Mouse (Mus musculus): Measurements from ENCODE around the gene Olfr1218.
"Not testable (repeated sequence)": the region's sequence is repeated elsewhere in the genome, so short reads cannot be mapped to it uniquely, and the experiment has no call there.

The Olfr1218 gene

DNA sequence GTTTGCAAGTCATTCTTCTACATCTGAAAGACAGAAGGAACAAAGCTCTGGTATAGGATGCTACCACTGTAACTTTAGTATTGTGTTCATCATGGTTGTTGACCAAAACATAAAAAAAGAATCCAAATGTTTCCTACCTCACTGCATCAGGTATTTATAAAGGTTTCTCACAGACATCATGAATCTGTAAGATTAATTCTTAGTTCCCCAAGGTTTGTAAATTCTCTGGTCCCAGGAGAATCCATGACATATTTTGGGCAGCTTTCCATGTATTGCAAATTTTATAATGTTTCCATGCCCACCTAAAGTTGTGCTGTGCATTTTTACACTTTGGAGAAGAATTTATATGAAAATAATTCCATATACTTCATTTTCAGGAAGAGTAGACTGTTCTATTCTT lies at the start of gene Olfr1218:
TSS of gene Olfr1218 (minus strand) at position 101 of the 400 bp plus-strand sequence.
- no peak for DNase-seq

DNA sequence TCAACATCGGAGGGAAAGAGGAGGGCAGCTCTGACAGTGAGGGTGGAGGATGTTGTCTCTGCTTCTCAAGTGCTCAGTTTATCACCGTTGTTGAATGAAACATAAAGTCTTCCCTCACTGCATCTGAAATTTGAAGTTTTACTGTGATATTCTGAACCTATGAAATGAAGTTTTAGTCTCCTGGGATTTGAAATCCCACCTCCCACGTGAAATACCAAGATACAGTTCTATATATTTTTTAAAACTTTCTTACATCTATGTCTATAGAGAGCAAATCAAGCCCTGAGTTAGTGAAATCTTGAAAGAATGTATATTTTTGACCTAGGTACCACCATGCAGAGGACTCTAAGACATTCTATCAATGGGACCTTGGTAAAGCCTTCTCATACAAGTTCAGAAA lies 45.7 kb upstream of the Olfr1218 start, which contains the start of gene Olfr1220:
TSS of gene Olfr1220 (minus strand) at position 101 of the 400 bp plus-strand sequence.
- no peak for DNase-seq

DNA sequence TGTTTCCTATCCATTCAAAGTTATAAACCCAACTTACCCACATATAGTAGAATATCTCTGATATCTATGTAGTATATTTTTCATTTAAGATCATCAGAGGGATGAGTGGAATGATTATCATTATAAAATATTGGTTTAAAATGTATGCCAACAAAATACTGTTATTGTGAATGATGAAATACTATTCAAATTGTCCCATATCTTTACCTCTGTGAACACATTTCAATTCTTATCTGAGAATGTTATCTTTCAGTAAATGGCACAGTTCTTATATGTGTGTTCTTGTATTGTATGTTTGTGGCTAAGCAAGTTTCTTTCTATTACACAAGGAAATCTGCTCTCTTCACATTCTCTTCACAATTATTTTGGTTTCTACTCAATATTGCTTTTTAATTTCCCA lies 44.7 kb upstream of the Olfr1218 start:
- DNase-seq = no peak

DNA sequence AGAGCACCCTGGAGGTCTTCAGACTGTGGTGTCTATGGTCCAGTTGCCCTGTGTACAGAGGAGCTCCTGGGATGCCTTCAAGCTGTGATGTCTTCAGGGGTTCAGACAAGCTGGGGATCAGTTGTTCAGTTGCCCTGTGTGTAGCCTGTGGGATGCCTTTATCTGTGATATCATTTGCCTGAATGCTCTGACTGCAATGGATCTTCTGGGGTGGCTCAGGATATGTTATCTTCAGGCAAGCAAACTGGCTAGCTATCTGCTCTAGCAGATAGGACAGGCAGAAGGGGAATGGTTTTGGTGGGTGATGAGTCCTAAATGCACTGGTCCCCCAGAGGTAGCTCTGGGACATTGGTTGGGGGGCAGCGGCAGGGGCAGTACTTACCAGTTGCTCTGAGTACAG lies 32.9 kb upstream of the Olfr1218 start:
- DNase-seq = no peak

DNA sequence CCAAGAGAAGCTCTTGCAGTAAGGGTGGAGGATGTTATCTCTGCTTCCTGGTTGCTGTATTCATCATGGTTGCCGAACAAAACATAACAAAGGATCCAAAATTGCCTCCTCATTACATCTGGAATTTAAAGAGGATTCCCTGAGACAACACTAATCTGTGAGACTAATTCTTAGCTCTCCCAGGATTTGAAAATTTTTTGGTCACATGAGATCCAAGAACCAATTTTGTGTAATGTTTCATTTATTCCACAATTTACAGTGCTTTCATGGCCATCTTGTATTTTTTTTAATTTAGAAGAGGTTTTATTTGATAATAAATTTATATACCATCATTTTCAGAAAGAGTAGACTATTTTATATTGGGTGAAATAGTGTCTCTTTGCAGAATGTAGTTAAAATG lies 22.4 kb upstream of the Olfr1218 start, which contains the start of gene Olfr1219:
TSS of gene Olfr1219 (minus strand) at position 101 of the 400 bp plus-strand sequence.
- DNase-seq = no peak

DNA sequence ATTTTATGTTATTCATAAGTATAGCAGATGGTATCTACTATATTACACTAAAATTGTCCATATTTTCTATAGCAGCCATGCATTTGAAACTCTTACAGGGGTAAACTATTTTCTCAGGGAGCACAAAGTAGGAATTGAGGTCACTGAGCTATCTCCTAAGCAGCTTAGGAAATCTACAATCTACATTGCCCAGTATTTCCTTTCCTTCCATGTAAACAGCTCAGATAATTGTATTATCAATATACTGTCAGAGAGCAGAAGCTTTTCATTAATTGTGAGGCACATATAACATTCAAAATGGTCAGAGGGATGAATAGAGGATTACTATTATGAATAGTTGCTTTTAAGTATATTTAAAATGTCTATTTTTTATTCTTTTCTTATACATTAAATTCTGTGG lies 20.5 kb upstream of the Olfr1218 start:
- no peak for DNase-seq

DNA sequence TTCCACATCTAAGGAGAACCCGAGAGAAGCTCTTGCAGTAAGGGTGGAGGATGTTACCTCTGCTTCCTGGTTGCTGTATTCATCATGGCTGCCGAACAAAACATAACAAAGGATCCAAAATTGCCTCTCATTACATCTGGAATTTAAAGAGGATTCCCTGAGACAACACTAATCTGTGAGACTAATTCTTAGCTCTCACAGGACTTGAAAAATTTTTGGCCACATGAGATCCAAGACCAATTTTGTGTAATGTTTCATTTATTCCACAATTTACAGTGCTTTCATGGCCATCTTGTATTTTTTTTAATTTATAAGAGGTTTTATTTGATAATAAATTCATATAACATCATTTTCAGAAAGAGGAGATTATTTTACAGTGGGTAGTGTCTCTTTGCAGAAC lies 29.0 kb downstream of the Olfr1218 start, which contains the start of gene Olfr1217:
TSS of gene Olfr1217 (minus strand) at position 101 of the 400 bp plus-strand sequence.
- DNase-seq = no peak

DNA sequence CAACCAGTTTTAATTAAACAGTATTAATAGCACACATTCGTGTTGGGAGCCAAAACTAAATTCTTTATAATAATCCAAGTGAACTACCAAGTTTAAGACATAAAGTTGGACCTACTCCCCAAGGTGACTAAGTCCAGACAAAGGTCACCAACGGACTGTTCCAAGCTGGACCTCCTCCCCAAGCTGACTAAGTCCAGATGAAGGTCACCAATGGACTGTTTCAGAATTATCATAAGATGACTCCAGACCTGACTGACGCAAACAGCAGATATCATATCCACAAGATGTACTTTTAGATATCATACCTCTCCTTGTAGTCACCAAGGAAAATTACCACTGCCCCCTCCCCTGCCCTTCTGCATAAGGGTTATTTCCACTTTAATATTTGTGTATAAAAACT lies 39.6 kb downstream of the Olfr1218 start:
- not testable (repeated sequence) for DNase-seq

DNA sequence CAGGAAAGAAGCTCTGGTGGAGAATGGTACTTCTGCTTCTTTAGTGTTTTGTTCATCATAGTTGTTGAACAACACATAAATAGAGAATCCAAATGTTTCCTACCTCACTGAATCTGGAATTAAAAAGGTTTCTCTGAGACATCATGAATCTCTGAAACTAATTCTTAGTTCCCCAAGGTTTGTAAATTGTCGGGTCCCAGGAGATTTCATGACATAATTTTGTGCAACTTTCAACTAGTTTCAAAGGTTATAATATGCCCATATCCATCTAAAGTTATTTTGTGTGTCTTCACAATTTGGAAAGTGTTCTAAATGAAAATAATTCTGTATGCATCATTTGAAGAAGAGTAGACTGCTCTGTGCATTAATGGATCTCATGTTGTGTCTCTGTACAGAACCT lies 42.7 kb downstream of the Olfr1218 start, which contains the start of gene Olfr1216:
TSS of gene Olfr1216 (minus strand) at position 101 of the 400 bp plus-strand sequence.
- DNase-seq = no peak

DNA sequence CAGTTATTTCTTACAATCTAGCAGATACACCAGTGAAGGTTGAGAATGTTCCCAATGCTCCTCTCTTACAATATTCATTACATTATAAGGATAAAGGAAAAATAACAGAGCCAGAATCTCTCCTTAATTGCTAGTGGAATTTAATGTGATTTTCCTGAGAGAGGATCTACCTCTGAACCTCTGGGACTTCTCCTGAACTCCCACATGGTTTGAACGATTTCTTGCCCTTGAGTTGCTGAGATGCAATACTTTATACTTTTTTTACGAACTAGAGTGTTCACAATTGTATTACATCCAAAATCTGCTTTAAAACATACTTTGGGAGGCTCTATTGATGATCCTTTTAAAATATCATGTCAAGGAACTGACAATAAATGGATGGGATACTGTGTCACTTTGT lies 54.1 kb downstream of the Olfr1218 start, which contains the start of gene Olfr1215:
TSS of gene Olfr1215 (minus strand) at position 101 of the 400 bp plus-strand sequence.
- DNase-seq = no peak
